ENCODE assay signal across 29 mouse cellular contexts in genomic region chr6:16942433-16942832, GRCm38 (mm10). TPM values are rescaled to one million over a fixed set of nuclear protein-coding genes. Genes with fewer than 3 reads are reported as not detected.
A peak's percentile ranks its signal among the peaks of the same experiment; 100 is the strongest.
DNase-seq lines count a peak whose midpoint lies in the region; ATAC-seq lines count a peak whose summit lies in the region.
"Had no signal": no experiment of that assay in that cellular context is flagged by ENCODE, and none has a peak within 500 bp of the region (broad histone marks: within the 10 kb centered on the region; RNA-seq: fewer than 3 reads in every experiment).

No protein-coding gene starts in this region.

- H3K27ac ChIP-seq in midbrain, embryonic 12.5 days (replicated peaks) = no peak overlapping the region
- no peak overlapping the region for H3K27ac ChIP-seq in midbrain, embryonic 16.5 days (ENCODE audit: low read length)
- no peak overlapping the region for H3K27ac ChIP-seq in forebrain, embryonic 15.5 days (replicated peaks)
- H3K27ac ChIP-seq: gastrocnemius, adult 2 months; hindbrain, embryonic 12.5 days; hindbrain, postnatal 0 days; intestine, embryonic 15.5 days; lung, embryonic 15.5 days; midbrain, embryonic 10.5 days; neural tube, embryonic 12.5 days had no signal

- H3K4me2 ChIP-seq in midbrain, embryonic 12.5 days (replicated peaks) = no peak overlapping the region
- H3K4me2 ChIP-seq in midbrain, embryonic 16.5 days (ENCODE audit: low read length) = no peak overlapping the region
- no peak overlapping the region for H3K4me2 ChIP-seq in forebrain, embryonic 15.5 days (replicated peaks)
- H3K4me2 ChIP-seq: hindbrain, embryonic 12.5 days; intestine, embryonic 15.5 days; liver, embryonic 11.5 days; lung, embryonic 15.5 days; neural tube, embryonic 12.5 days had no signal

- peak; percentile 7 for DNase-seq in embryo, embryonic 10 days (ENCODE audit: low spot score)
- DNase-seq in embryo, embryonic 9.5 days (ENCODE audit: extremely low spot score) = no peak
- no peak for DNase-seq in heart, postnatal 36 days
- DNase-seq in heart, postnatal 4 days = no peak
- DNase-seq: adrenal gland, postnatal 10 days; cerebellum, adult 11 months; cerebellum, adult 9-11 months; gastrocnemius, adult 2 months; heart, postnatal 14 days; kidney, adult 2 months; kidney, postnatal 10 days; layer of hippocampus, adult 9-11 months; spleen, adult 18-20 months; thymus, postnatal 14 days had no signal

- WGBS in midbrain, embryonic 12.5 days = 66% methylated on average over 4 of the region's 4 CpGs
- WGBS in midbrain, embryonic 16.5 days = 69% methylated on average over 4 of the region's 4 CpGs
- WGBS in forebrain, embryonic 15.5 days = 23% methylated on average over 4 of the region's 4 CpGs

- no peaks in the 10 kb centered on the region for H3K27me3 ChIP-seq in midbrain, embryonic 12.5 days
- no peaks in the 10 kb centered on the region for H3K27me3 ChIP-seq in midbrain, embryonic 16.5 days (ENCODE audit: control insufficient read depth, insufficient read depth, low read depth, low read length)
- no peaks in the 10 kb centered on the region for H3K27me3 ChIP-seq in forebrain, embryonic 15.5 days
- H3K27me3 ChIP-seq: hindbrain, embryonic 12.5 days; intestine, embryonic 15.5 days; lung, embryonic 15.5 days; neural tube, embryonic 12.5 days had no signal

- H3K9ac ChIP-seq in midbrain, embryonic 12.5 days (replicated peaks) = no peak overlapping the region
- H3K9ac ChIP-seq in midbrain, embryonic 16.5 days (ENCODE audit: low read depth, low read length) = no peak overlapping the region
- H3K9ac ChIP-seq in forebrain, embryonic 15.5 days (replicated peaks) = no peak overlapping the region
- H3K9ac ChIP-seq: hindbrain, embryonic 12.5 days; intestine, embryonic 15.5 days; lung, embryonic 15.5 days; neural tube, embryonic 12.5 days had no signal

- no peaks in the 10 kb centered on the region for H3K36me3 ChIP-seq in midbrain, embryonic 12.5 days
- no peaks in the 10 kb centered on the region for H3K36me3 ChIP-seq in midbrain, embryonic 16.5 days (ENCODE audit: control insufficient read depth, insufficient read depth, low read length)
- no peaks in the 10 kb centered on the region for H3K36me3 ChIP-seq in forebrain, embryonic 15.5 days
- H3K36me3 ChIP-seq: G1E; hindbrain, embryonic 12.5 days; intestine, embryonic 15.5 days; lung, embryonic 15.5 days; midbrain, embryonic 10.5 days; neural tube, embryonic 12.5 days had no signal

- H3K9me3 ChIP-seq in midbrain, embryonic 12.5 days = no peaks in the 10 kb centered on the region
- H3K9me3 ChIP-seq in midbrain, embryonic 16.5 days (replicated peaks; ENCODE audit: control insufficient read depth, low read length, poor library complexity, severe bottlenecking) = no peaks in the 10 kb centered on the region
- no peaks in the 10 kb centered on the region for H3K9me3 ChIP-seq in forebrain, embryonic 15.5 days
- H3K9me3 ChIP-seq: G1E; hindbrain, embryonic 12.5 days; intestine, embryonic 15.5 days; lung, embryonic 15.5 days; midbrain, embryonic 10.5 days; neural tube, embryonic 12.5 days had no signal

- no peak overlapping the region for H3K4me3 ChIP-seq in midbrain, embryonic 12.5 days
- H3K4me3 ChIP-seq in midbrain, embryonic 16.5 days (ENCODE audit: low read depth, low read length) = no peak overlapping the region
- H3K4me3 ChIP-seq in forebrain, embryonic 15.5 days = no peak overlapping the region
- H3K4me3 ChIP-seq: gastrocnemius, adult 2 months; hindbrain, embryonic 12.5 days; intestine, embryonic 15.5 days; lung, embryonic 15.5 days; midbrain, embryonic 10.5 days; myocyte; neural tube, embryonic 12.5 days had no signal

- H3K4me1 ChIP-seq in midbrain, embryonic 12.5 days = no peaks in the 10 kb centered on the region
- no peaks in the 10 kb centered on the region for H3K4me1 ChIP-seq in midbrain, embryonic 16.5 days (ENCODE audit: control insufficient read depth, insufficient read depth, low read length)
- H3K4me1 ChIP-seq in forebrain, embryonic 15.5 days = no peaks in the 10 kb centered on the region
- H3K4me1 ChIP-seq: hindbrain, embryonic 12.5 days; intestine, embryonic 15.5 days; lung, embryonic 15.5 days; midbrain, embryonic 10.5 days; neural tube, embryonic 12.5 days had no signal

- intact Hi-C loops in heart, postnatal 36 days (cut with DNase I) = no loop called here

- ATAC-seq in midbrain, embryonic 12.5 days (ENCODE audit: low FRiP score, low read depth) = peak; percentile 63; the same call in 1 of the 2 replicates
- ATAC-seq in midbrain, embryonic 16.5 days = no peak
- ATAC-seq in forebrain, embryonic 15.5 days (replicated peaks) = peak; percentile 43; the same call in 1 of the 2 replicates
- ATAC-seq: hindbrain, postnatal 0 days; intestine, embryonic 15.5 days; Patski had no signal

RNA-seq across cellular contexts. Expression of gene Tfec, which starts 44.2 kb away (rescaled TPM):
- 0.81 and 1.3 TPM in 2 replicates for polyA plus RNA-seq in midbrain, embryonic 12.5 days (2016; fragmentation: Nextera tagmentation; extraction: Ambion mirVana)
- 0.34 and 0.45 TPM in 2 replicates for polyA plus RNA-seq in midbrain, embryonic 16.5 days (2015; fragmentation: Nextera tagmentation; extraction: Ambion mirVana)
- 0.28 and 0.68 TPM in 2 replicates for polyA plus RNA-seq in forebrain, embryonic 15.5 days (2015; fragmentation: Nextera tagmentation; extraction: Ambion mirVana)
- under 1 TPM; 0.35 to 0.61 TPM for total RNA-seq in heart, postnatal 36 days (2021)
- total RNA-seq in heart, postnatal 4 days (2021) = under 1 TPM; 0.43 to 0.63 TPM
- total RNA-seq: gastrocnemius, adult 2 months; left cerebral cortex, adult 18-20 months had no signal
- polyA plus RNA-seq: C2C12; G1E; hindbrain, postnatal 0 days; myocyte; Patski had no signal
